Mouse (Mus musculus) erythroblast, embryonic 14.5 days (primary cell): ENCODE measurements around the gene Clasrp. TPM values are rescaled to one million over a fixed set of nuclear protein-coding genes. Genes with fewer than 3 reads are reported as not detected.

Experiments
- H3K27me3 ChIP-seq: 2 replicates; pipeline ENCODE4 v1.6.1; 2012; ENCODE audit warnings: inconsistent platforms; ENCODE audit not compliant: control insufficient read depth
- H3K36me3 ChIP-seq: 2 replicates; pipeline ENCODE4 v1.6.1; 2012; ENCODE audit warnings: mild to moderate bottlenecking, inconsistent platforms; ENCODE audit not compliant: control insufficient read depth
- H3K4me1 ChIP-seq: 2 replicates; pipeline ENCODE4 v1.6.1; 2012; ENCODE audit warnings: inconsistent platforms; ENCODE audit not compliant: control insufficient read depth
- H3K4me3 ChIP-seq: replicated peaks from 2 replicates; pipeline ENCODE3; 2012; ENCODE audit warnings: moderate library complexity, mild to moderate bottlenecking, inconsistent platforms
- H3K9me3 ChIP-seq: 2 replicates; pipeline ENCODE4 v1.6.1; 2012; ENCODE audit warnings: low read length, inconsistent platforms, mixed read lengths; ENCODE audit not compliant: control insufficient read depth
- GATA1 ChIP-seq: IDR thresholded peaks from 2 replicates; pipeline ENCODE4 v1.6.1; 2012; ENCODE audit warnings: low read length, inconsistent platforms, mixed read lengths
- TAL1 ChIP-seq: IDR thresholded peaks from 3 replicates; pipeline ENCODE4 v1.6.1; 2012; ENCODE audit warnings: low read length, inconsistent platforms, mixed read lengths
- polyA plus RNA-seq: library from polyadenylated mRNA; stranded (reverse); fragments of >175 nt; gene quantifications from 2 replicates; pipeline ENCODE4 v1.2.3, GENCODE M21; 2012

Gene Clasrp
- polyA plus RNA-seq, 1 experiment = 10.2 TPM

DNA sequence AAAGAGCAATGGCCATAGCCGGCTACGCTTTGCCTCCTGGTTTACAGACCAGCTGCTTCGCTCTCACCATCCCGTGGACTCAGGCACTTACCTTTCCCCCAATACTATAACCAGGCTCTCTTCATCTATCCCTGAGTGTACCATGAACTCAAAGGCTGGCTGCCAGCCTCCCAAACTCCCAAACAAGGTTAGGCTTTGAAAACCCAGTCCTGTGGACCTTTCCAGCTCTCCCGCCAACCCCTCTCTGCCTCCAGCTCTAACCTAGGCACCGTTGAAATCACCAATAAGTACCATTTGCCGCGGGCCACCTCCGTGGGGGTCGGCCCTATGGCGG, 42.9 kb downstream of the Clasrp start:
- TF ChIP-seq TAL1 (no peak), GATA1 (no peak)
- Histone ChIP-seq H3K27me3 (no peaks in the 10 kb centered on the region), H3K9me3 (peaks cover 7% of the 10 kb centered on the region), H3K4me3 (peak overlapping the region; percentile 90), H3K4me1 (peaks cover 87% of the 10 kb centered on the region), H3K36me3 (peaks cover 74% of the 10 kb centered on the region)

DNA sequence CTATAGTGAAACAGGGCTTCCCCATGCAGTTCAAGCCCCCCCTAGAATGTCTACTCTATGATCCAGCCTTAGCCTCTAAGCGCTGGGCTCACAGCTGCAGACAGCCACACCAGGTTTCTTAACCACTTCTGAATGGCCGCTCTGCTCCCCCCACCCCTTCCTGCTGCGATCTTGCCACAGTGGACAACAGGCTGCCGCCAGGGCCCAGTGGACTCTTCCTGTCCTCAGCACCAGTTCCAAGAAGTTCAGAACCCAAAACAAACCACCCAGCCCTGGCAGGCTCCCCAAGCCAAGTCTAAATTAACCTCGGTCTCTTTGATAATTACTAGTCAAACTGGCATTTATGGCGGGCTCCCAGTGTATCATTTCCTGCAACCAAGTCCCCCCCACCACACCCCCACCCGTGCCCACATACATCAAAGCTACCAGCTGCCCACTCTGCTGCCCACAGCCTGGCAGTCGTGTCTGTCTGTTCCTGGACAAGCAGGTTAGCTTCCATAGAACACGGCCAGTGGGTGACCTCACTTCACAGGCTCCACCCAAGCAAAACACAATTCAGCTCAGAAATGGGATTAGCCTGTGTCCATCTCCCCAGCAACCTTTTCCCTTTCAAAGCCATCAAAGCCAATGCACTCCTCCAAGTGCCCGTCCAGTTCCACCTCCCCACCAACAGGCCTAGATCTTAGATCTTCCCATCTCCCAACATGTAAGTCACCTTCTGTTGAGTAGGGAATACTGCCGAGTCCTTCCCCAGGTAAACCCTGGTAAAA, 43.6 kb downstream of the Clasrp start:
- peaks cover 87% of the 10 kb centered on the region for H3K4me1 ChIP-seq
- no peaks in the 10 kb centered on the region for H3K27me3 ChIP-seq
- H3K36me3 ChIP-seq = peaks cover 75% of the 10 kb centered on the region
- peaks cover 7% of the 10 kb centered on the region for H3K9me3 ChIP-seq
- peak overlapping the region; percentile 90 for H3K4me3 ChIP-seq
- no peak for TF ChIP-seq TAL1
- TF ChIP-seq GATA1 = no peak

DNA sequence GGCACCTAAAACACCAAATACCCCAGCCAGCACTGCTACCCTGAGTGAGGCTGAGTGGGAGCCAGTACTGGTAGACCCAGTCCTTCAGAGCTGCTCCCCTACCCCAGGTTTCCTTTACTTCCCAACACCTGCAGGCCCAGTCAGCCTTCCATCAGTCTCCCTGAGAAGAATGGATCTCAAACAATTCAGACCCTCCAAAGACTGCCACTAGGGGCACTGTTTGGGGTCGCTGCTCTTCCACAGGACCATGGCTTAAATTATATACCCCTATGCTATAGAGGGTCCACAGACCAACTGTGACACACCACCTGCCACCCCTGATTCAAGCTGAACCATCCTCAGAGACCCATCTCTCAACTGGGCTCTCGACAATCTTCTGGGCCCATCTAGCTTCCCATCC, 45.3 kb downstream of the Clasrp start:
- Histone ChIP-seq H3K9me3 (no peaks in the 10 kb centered on the region), H3K36me3 (peaks cover 75% of the 10 kb centered on the region), H3K4me1 (peaks cover 81% of the 10 kb centered on the region), H3K27me3 (no peaks in the 10 kb centered on the region), H3K4me3 (peak overlapping the region; percentile 90)
- TF ChIP-seq GATA1 (no peak), TAL1 (no peak)

DNA sequence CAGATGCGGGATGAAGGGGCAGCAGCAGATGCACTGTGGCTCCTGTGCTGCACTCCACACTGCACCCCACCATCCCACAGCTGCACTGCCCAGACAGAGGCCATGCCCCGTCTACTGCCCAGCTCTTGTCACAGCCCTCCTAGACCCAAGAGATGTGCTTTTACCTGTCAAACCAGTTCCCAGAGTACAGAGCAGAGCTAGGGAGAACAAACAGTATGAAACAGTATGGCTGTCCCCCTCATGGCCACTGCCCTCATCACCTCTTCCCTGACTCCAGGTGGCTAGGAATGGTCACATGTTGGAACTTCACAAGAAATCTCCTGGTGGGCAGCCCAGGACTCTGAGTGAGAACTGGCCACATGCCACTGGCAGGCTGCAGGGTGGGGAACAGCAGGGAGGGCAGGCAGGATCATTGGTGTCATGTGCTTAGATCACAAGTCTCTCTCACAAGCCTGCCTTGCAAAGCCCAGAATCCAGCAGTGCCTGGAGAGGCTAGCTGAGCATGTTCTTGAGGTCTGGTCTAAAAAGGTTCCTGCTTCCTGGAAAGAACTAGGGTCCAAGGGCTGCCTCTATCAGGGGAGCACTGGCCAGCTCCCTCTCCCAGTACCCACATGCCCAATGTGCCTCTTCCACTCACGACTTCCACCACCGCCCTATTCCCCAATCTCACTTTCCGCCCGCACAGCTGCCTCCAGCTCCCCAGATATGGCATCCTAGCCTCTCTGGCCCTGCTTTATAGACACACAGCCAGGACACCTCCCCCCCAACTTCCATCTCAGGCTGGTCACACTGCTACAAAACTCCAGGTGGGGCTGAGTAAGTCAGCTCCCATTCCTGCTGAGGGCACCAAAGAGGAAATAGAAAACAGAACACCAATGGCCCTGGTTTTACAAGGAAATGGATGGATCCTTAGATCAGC, 46.0 kb downstream of the Clasrp start:
- H3K9me3 ChIP-seq = no peaks in the 10 kb centered on the region
- H3K4me1 ChIP-seq = peaks cover 81% of the 10 kb centered on the region
- H3K4me3 ChIP-seq = peak overlapping the region; percentile 90
- no peaks in the 10 kb centered on the region for H3K27me3 ChIP-seq
- no peak for TF ChIP-seq TAL1
- TF ChIP-seq GATA1 = no peak
- peaks cover 76% of the 10 kb centered on the region for H3K36me3 ChIP-seq

DNA sequence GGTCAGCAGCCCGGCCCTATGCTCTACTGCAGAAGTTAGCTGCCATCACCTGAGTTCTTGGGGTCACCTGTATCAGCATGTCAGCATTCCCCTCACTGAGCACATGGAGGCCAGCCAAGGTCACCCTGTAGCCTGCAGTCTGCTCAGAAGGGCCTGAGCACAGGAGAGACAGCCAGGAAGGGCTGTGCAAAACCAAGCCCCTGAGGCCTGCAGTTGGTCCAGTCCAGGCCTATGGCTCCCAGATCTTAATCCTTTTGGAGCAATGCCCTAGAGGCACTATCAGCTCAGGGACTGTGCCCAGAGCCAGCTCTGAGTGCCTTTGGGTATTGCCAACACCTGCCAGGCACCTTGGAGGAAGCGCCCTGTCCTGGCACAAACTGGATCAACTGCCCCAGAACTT, 47.2 kb downstream of the Clasrp start:
- no peaks in the 10 kb centered on the region for H3K27me3 ChIP-seq
- TF ChIP-seq GATA1 (no peak), TAL1 (no peak)
- H3K36me3 ChIP-seq = peaks cover 88% of the 10 kb centered on the region
- peaks cover 82% of the 10 kb centered on the region for H3K4me1 ChIP-seq
- no peaks in the 10 kb centered on the region for H3K9me3 ChIP-seq
- H3K4me3 ChIP-seq = no peak overlapping the region

DNA sequence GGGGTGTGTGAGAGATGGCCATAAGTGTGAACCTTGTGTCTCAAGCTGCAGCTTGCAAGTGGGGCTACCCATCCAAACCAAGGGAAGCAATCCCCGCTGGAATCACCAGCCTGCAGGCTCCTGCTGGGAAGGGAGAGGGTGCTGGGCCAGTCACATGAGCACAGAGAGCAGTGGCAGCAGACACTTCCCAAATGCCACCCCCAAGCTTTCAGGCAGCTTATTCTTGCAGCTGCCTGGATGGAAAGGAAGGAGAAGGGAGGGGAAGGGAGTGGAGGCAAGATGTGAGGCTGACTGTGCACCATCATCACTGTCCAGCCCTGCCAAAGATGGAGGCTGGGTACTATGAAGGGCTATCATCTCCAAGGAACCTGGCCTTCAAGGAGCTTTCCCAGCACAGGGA, 50.1 kb downstream of the Clasrp start:
- no peaks in the 10 kb centered on the region for H3K27me3 ChIP-seq
- H3K4me3 ChIP-seq = no peak overlapping the region
- no peak for TF ChIP-seq GATA1
- no peak for TF ChIP-seq TAL1
- peaks cover 70% of the 10 kb centered on the region for H3K4me1 ChIP-seq
- H3K9me3 ChIP-seq = no peaks in the 10 kb centered on the region
- H3K36me3 ChIP-seq = peaks cover 99% of the 10 kb centered on the region

DNA sequence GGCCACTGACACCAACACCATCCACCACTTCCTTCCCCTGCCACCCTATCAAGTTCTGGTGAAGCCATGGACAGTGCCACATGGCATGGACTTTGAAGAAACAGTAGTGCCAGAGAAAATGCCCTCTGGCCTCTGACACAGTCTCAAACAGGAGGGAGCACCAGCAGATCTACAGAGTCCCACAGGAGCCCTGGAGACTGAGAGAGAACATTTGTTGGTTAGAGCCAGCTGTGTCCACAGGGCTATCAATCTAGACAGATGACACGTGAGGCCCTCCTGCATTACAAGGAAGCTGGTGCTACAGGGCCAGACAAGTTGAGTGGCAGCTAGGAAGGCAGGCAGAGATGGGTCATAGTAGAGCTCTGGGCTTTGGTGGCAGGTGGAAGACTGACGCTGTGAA, 51.8 kb downstream of the Clasrp start:
- Histone ChIP-seq H3K4me3 (no peak overlapping the region), H3K36me3 (peaks cover 99% of the 10 kb centered on the region), H3K27me3 (no peaks in the 10 kb centered on the region), H3K9me3 (no peaks in the 10 kb centered on the region), H3K4me1 (peaks cover 66% of the 10 kb centered on the region)
- no peak for TF ChIP-seq TAL1
- TF ChIP-seq GATA1 = no peak

DNA sequence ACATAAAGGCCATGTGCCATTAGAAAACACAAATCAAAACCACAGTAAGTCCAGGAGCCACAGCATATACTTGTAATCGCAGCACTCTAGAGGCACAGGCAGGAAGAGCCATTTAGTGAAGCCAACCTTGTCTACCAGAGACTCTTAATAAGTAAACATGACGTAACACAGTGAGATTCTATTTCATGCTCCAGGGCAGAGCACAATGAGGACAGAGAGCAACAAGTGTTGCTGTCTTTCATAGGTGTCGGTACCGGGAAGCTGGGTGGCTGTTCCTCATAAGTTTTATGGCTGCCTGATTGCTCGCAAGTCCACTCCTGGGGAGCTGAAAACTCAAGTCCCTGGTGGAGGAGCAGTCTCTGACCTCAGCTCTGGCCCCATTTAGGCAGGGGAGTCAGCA, 52.7 kb downstream of the Clasrp start:
- no peak overlapping the region for H3K4me3 ChIP-seq
- H3K36me3 ChIP-seq = peaks cover 99% of the 10 kb centered on the region
- no peaks in the 10 kb centered on the region for H3K27me3 ChIP-seq
- TF ChIP-seq GATA1 (no peak), TAL1 (no peak)
- H3K9me3 ChIP-seq = no peaks in the 10 kb centered on the region
- peaks cover 62% of the 10 kb centered on the region for H3K4me1 ChIP-seq

DNA sequence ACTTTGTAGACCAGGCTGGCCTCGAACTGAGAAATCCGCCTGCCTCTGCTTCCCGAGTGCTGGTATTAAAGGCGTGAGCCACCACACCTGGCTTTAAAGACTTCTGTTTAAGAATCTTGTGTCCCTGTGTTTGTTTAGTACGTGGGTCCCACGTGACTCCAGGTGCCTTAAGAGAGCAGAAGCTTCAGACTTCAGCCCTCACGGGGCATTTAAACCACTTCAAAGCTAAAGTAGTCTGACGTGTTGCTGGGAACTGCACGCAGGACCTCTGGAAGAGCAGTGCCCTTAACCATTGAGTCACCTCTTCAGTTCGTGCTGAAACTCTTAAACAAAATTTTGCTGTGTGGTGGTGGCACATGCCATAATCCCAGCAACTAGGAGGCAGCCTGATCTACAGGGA, 54.9 kb downstream of the Clasrp start:
- peaks cover 60% of the 10 kb centered on the region for H3K4me1 ChIP-seq
- no peaks in the 10 kb centered on the region for H3K27me3 ChIP-seq
- H3K9me3 ChIP-seq = no peaks in the 10 kb centered on the region
- peaks cover 95% of the 10 kb centered on the region for H3K36me3 ChIP-seq
- TF ChIP-seq GATA1 = no peak
- no peak for TF ChIP-seq TAL1
- no peak overlapping the region for H3K4me3 ChIP-seq
